Mouse (Mus musculus) embryo, embryonic 11.5 days (tissue): Measurements from ENCODE around the gene Kmt2b.

ENCODE experiments used
- DNase-seq: peaks from one replicate; pipeline ENCODE4 v3.0.0-alpha.2; 2012; ENCODE audit warnings: low read depth, low spot score

Kmt2b gene

DNA sequence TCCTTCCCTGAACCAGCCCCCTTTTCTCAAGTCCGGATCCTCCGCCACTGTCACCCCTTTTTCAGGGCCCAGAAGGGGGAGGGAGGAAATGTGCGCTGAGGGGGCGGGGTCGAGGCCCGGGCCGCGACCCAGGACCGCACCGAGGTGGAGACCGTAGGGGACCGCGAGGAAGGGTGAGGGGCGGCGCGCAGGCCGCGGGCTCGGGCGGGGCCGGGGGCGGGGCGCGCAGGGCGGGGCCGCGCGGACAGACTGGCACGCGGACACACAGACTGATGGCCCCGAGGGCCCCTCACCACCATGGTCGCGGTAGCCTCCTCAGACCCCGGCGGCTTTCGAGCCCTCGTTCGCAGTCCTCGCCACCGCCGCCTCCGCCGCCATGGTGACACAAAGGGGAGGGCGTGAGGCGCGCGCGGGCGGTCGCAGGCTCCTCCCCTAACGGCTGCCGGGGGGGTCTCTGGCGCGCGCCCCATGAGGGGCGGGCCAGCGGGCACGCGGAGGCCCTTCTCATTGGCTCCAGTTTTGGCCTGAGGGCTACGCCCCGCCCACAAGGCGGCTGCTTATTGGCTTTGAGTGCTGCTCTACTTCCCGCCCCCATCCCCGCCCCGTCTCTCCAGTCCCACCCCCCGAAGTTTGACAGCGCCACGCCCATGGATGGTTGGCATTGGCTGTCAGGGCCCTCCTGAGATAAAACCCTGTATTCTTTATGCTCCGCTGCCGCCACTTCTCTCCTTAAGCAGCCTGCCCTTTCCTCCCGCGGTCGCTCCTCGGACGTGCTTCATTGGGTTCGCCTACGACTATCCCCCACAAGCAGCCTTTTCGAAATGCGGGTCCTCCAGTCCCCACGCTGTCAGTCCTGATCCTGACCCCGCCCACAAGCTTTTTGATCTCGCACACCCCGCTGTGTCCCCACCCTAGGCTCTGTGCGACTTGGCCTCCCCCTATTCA, 53.6 kb downstream of the Kmt2b start, which contains the start of gene Arhgap33:
TSS of gene Arhgap33 (minus strand) at position 428 of the 945 bp plus-strand sequence.
- peak; percentile 99 for DNase-seq

DNA sequence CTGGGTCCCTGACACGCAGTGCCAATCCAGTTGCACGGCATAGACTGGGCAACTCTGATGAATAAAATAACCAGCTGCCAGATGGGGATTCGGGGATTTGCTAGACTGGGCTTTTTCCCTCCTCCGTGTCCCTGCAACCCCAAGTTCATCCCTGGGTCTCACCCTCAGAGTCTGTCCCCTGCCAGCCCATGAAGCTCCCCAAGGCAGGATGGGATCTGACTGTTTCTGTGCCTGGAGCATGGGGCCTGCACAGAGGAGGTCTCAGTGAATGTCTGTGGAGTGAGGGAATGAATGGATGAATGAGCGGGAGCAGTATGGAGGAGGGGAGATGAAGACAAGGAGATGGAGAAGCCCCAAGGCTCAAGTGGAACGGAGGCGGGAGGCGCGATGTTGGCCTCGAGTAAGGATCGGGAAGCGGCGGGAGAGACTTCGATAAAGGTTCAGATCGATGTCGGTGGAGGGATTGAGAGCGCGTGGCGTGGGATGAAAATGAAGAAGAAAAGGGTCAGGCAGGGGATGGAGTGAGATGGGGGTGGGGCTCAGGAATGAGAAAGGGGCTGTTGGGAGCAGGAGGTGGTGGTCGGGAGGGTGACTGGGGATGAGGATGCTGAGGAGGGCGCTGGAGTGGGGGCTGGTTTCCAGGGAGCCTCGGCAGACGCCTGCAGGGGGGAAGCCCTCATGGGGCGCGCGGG, 54.4 kb downstream of the Kmt2b start:
- no peak for DNase-seq

DNA sequence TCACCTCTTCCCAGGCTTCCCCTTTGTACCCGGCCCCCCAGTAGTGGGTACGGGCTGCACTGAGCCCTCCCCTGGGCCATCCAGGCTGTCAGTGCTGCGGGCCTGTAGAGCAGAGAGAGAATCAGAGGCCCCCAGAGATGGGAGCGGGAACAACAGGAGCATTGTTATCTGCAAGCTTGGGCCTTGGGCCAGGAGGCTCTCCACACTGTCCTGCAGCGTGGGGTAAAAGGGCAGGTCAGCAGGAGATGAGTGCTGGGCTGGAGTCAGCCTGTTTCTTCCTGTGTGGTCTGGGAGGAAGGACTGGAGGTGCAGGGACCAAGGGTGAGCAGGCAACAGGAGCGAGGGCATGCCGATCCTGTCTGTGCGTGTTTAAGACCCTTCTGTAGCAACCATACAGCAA, 55.6 kb downstream of the Kmt2b start:
- DNase-seq: no peak

DNA sequence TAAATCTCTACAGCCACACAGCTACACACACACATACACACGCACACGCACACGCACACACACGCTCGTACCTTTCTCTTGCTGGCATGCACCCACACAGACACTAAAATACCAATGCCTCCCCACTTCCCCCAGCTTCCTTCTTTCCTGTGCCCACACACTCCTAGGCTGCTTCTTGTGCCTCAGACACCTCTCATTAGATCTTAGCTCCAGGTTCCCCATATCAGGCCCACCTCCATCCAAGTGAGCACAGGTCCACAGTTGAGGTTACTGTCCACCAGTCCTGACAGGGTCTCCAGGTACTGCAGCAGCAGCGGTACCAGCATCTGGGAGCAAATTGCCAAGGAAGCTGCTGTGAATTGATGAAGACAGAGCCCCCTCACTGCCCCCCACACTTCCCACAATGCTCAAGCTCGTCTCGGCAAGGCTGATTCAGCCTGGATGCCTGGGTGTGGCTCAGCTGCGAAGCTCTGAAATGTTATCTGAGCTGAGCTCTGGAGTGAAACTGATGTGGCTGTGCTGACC, 57.2 kb downstream of the Kmt2b start:
- no peak for DNase-seq

DNA sequence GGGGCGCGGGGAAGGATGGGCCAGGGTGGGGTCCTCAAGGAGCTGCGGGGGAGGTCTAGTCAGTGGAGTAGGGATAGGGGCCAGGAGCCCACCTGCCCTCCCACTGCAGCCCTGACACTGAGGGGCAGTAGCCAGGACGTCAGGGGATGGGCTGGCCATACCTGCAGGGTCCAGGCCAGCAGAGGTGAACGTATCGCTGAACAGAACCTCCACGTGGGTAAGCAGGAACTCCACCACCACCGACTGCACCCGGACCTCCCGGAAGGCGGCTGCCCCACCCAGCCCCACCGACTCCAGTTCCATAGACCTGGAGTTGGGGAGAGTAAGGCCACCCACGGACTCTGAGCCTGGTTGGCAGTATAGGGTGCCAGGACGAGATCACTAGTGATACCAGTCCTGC, 61.5 kb downstream of the Kmt2b start:
- DNase-seq: no peak

DNA sequence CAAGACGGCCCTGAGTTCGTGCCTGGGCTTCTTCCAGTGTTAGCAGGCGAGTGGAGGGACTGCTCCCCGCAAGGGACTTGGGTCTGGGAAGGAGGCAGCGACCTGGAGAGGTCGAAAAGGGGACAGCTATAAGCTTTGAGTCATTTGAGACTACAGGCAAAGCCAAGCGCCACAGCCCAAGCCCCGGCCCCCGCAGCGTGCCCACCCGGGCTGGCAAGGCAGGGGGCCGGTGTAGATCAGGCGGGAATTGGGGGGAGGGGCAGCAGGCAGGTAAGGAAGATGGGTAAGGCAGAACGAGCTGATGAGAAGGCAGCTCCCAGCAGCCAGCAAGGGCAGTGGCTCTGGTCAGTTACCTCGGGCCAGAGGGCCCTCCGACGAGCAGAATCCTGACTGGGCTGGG, 62.1 kb downstream of the Kmt2b start:
- no peak for DNase-seq

DNA sequence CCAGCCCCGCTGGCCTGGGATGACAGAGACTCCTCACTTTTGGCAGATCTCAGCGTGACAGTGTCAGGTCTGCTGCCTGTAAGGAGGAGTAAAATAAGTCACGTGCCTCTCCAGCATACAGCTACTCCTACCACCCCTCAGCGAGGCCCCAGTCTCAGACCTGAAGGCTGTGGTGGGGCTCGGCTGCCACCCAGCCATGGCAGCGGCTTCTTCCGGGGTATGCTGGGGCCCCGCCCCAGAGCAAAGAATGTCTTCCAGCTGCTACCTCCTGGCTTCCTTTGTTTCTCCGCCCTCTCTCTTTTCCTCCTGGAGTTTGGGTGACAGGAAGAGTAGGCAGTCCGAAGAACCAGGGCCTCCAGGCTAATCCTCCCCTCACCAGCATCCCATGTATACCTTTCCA, 62.6 kb downstream of the Kmt2b start:
- DNase-seq: no peak

DNA sequence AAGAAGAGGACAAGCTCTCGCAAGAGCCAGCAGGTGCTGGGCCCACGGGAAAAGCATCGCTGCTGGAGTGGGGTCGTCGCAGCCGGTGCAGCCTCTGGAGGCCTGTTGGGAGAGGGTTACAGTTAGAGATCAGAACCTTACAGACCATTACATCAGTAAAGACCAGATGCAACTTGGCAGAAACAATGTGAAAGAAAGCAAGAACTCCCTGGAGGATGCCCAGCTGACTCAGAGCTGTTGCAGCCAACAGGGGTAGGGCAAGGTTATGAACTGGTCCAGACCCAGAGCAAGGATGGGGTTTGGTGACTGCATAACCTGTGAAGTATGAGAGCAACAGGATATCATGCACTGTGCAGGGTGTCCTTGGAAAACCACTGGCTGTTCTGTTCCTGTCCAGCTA, 64.0 kb downstream of the Kmt2b start:
- DNase-seq: no peak

DNA sequence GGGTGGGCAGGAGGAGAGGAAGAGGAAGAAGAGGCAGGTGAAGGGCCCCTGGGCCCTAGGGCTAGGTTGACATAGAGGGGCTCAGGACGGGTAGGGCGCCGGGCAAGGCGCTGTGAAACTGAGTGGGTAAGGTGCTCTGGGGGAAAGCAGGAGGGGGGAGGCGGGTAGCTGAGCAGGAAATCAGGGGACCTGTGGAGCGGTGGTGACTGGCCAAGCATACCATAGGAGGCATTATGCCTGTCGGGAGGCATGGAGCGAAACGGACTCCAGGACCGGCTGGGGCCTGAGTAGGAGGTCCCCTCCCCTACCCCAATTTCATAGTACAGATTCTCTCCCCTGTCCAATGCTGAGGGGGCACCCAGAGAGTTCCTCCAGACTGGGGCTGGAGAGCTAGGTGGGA, 65.7 kb downstream of the Kmt2b start:
- no peak for DNase-seq

DNA sequence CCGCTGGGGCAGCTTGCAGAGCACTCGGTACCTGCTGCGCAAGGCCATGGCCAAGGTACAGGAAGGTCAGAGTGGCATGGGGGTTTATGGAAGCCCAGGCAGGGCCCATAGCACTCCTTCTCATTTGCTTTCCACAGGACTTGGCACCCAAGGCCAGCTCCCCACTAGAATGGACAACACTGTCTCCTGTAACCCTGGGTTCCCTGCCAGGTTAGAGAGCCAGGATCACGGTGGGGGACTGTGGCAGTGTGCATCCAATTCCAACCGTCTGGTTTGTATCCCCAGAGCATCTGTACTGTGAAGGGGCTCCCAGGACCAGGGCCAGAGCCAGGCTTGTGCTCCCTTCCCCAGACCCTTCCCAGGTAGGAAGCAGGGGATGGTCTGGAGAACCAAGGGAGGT, 67.7 kb downstream of the Kmt2b start:
- no peak for DNase-seq

DNA sequence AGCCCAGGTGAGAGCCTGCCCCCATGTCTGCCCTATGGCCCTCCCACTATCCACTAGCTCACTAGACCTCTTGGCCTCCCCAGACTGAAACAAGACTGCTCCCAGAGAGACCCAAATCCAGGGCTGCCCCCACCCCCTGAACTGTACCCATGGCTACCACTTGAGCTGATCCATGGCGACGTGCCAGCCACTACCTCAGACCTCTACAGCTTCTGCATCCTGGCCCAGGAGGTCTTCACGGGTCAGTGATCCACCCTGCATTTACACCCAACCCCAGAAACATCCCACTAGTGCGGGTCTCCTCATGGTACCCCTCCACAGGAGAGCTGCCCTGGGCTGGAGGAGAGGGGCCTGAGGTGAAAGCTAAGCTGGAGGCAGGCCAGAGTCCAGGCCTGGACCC, 68.1 kb downstream of the Kmt2b start:
- DNase-seq: no peak
